Mouse (Mus musculus) regulatory T cell (primary cell): Measurements from ENCODE around the gene Ttll5.

ENCODE experiments used
- in situ Hi-C: fragments of 300-600 bp; cut with MboI, MseI; formaldehyde crosslinking; loops from one replicate; pipeline ENCODE4 v1.15.1; 2025; ENCODE audit warnings: high pct_unique_total_duplicates

Gene Ttll5

GRCm38 (mm10) chr12:85964436-85964835, 140.0 kb downstream of the Ttll5 start:
- in situ Hi-C loops, result no loop called here

GRCm38 (mm10) chr12:85967812-85968211, 143.4 kb downstream of the Ttll5 start:
- in situ Hi-C loops, result no loop called here

- in situ Hi-C loops, result no loop called here
Measured at GRCm38 (mm10) chr12:85968409-85968808, 143.9 kb downstream of the Ttll5 start.

GRCm38 (mm10) chr12:85969571-85969970, 145.1 kb downstream of the Ttll5 start:
- in situ Hi-C loops, result no loop called here

- in situ Hi-C loops, result no loop called here
Measured at GRCm38 (mm10) chr12:85970191-85970590, 145.7 kb downstream of the Ttll5 start.

- in situ Hi-C loops, result no loop called here
Measured at GRCm38 (mm10) chr12:85970803-85971202, 146.3 kb downstream of the Ttll5 start.

GRCm38 (mm10) chr12:85971655-85972054, 147.2 kb downstream of the Ttll5 start:
- in situ Hi-C loops, result no loop called here

- in situ Hi-C loops, result no loop called here
Measured at GRCm38 (mm10) chr12:85973526-85973925, 149.1 kb downstream of the Ttll5 start.

GRCm38 (mm10) chr12:85974030-85974429, 149.6 kb downstream of the Ttll5 start:
- in situ Hi-C loops, result no loop called here

- in situ Hi-C loops, result no loop called here
Measured at GRCm38 (mm10) chr12:85979996-85980395, 155.5 kb downstream of the Ttll5 start.

GRCm38 (mm10) chr12:85985524-85985923, 161.1 kb downstream of the Ttll5 start:
- in situ Hi-C loops, result no loop called here

- in situ Hi-C loops, result no loop called here
Measured at GRCm38 (mm10) chr12:85986024-85986423, 161.6 kb downstream of the Ttll5 start.

GRCm38 (mm10) chr12:85986540-85987443, 162.3 kb downstream of the Ttll5 start:
- in situ Hi-C loops, result no loop called here

- in situ Hi-C loops, result no loop called here
Measured at GRCm38 (mm10) chr12:85987444-85987889, 163.0 kb downstream of the Ttll5 start.

GRCm38 (mm10) chr12:85988121-85988520, 163.7 kb downstream of the Ttll5 start:
- in situ Hi-C loops, result no loop called here

GRCm38 (mm10) chr12:85988818-85989377, 164.4 kb downstream of the Ttll5 start:
- in situ Hi-C loops, result no loop called here

- in situ Hi-C loops, result no loop called here
Measured at GRCm38 (mm10) chr12:85992013-85992837, 167.8 kb downstream of the Ttll5 start.

- in situ Hi-C loops, result no loop called here
Measured at GRCm38 (mm10) chr12:85992838-85993234, 168.4 kb downstream of the Ttll5 start.

- in situ Hi-C loops, result no loop called here
Measured at GRCm38 (mm10) chr12:85993790-85994360, 169.4 kb downstream of the Ttll5 start.

- in situ Hi-C loops, result no loop called here
Measured at GRCm38 (mm10) chr12:86000641-86001073, 176.2 kb downstream of the Ttll5 start.

- in situ Hi-C loops, result no loop called here
Measured at GRCm38 (mm10) chr12:86001120-86001655, 176.7 kb downstream of the Ttll5 start.
